Comparison of ENCODE assay signal across 17 mouse cellular contexts in the genomic region with DNA sequence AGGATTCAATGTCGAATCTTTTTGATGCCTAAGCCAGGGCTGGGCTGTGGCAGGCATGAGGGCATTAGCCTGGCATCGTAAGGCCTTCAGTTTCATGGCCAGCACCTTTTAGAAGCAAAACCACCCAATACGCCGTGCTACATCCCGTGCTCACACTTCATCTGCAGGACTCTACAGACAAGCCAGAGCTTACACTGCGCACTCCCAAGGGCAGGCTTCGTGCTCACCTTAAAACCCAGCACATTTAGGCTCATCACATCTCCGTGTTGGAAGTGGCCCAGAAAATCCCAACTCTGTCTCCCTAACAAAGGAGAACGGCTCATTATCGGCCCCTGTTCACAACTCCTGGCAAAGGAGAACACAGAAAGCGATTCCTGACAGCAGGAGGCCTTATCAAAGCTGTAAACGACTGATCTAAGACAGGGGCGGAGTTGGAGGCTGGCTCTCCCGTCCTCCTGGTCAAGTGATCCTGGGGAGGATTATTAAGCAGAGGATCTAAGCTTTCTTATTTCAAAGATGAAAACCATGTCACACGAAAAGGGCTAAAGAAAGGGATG. TPM values are rescaled to one million over a fixed set of nuclear protein-coding genes. Genes with fewer than 3 reads are reported as not detected.
DNase-seq lines count a peak whose midpoint lies in the region; ATAC-seq and TF ChIP-seq lines count a peak whose summit lies in the region.
"Had no signal": no experiment of that assay in that cellular context is flagged by ENCODE, and none has a peak within 500 bp of the region (broad histone marks: within the 10 kb centered on the region; RNA-seq: fewer than 3 reads in every experiment).

No protein-coding gene starts in this region.

- peak; percentile 73 for DNase-seq in heart, adult 11 months
- DNase-seq in heart, postnatal 36 days, result no peak
- no peak for DNase-seq in midbrain, embryonic 10.5 days (ENCODE audit: low spot score)
- no peak for DNase-seq in midbrain, postnatal 0 days (ENCODE audit: low spot score)
- peak; percentile 53 for DNase-seq in yolk sac, embryonic 10.5 days (ENCODE audit: low spot score)
- DNase-seq in spleen, postnatal 36 days (ENCODE audit: low spot score in 2 of 2), result no peak
- DNase-seq: cerebellum, adult 2 months; embryo, embryonic 11 days; gastrocnemius, adult 2 months; layer of hippocampus, adult 9-11 months; right cerebral cortex, postnatal 4 days had no signal

- no peaks in the 10 kb centered on the region for H3K36me3 ChIP-seq in midbrain, embryonic 10.5 days
- no peaks in the 10 kb centered on the region for H3K36me3 ChIP-seq in midbrain, postnatal 0 days (ENCODE audit: insufficient read depth, low read length)
- H3K36me3 ChIP-seq in intestine, postnatal 0 days (ENCODE audit: control insufficient read depth, insufficient read depth), result no peaks in the 10 kb centered on the region
- H3K36me3 ChIP-seq: liver, embryonic 12.5 days had no signal

- no peaks in the 10 kb centered on the region for H3K27me3 ChIP-seq in midbrain, embryonic 10.5 days (ENCODE audit: low read depth, poor library complexity, severe bottlenecking)
- no peaks in the 10 kb centered on the region for H3K27me3 ChIP-seq in midbrain, postnatal 0 days (ENCODE audit: insufficient read depth, low read length)
- H3K27me3 ChIP-seq in intestine, postnatal 0 days (replicated peaks; ENCODE audit: control insufficient read depth, insufficient read depth, low read length), result no peaks in the 10 kb centered on the region

- H3K27ac ChIP-seq in midbrain, embryonic 10.5 days (replicated peaks), result 0 out of 2 replicates have a peak overlapping the region, but pooled peaks have one; percentile 33
- H3K27ac ChIP-seq in midbrain, postnatal 0 days (ENCODE audit: low read depth, low read length), result no peak overlapping the region
- peak overlapping the region; percentile 50; the same call in 1 of the 2 replicates for H3K27ac ChIP-seq in intestine, postnatal 0 days (ENCODE audit: low read depth, low read length)
- H3K27ac ChIP-seq: gastrocnemius, adult 2 months; liver, embryonic 12.5 days had no signal

- intact Hi-C loops in heart, postnatal 36 days (cut with DNase I), result no loop called here

- no peak for ATAC-seq in midbrain, postnatal 0 days (ENCODE audit: low FRiP score)
- ATAC-seq in intestine, postnatal 0 days, result no peak
- ATAC-seq in monocyte, adult 5-6 weeks (replicated peaks; ENCODE audit: insufficient number of reproducible peaks, low FRiP score, low TSS enrichment, poor library complexity, severe bottlenecking), result no peak
- ATAC-seq: liver, embryonic 12.5 days; lung, postnatal 0 days had no signal

- H3K4me2 ChIP-seq in midbrain, postnatal 0 days (ENCODE audit: low read depth, low read length, poor library complexity, severe bottlenecking), result no peak overlapping the region
- H3K4me2 ChIP-seq in intestine, postnatal 0 days (replicated peaks; ENCODE audit: low read depth), result peak overlapping the region; percentile 53
- H3K4me2 ChIP-seq: liver, embryonic 12.5 days had no signal

- WGBS in midbrain, embryonic 10.5 days, result 37% methylated on average over 15 of the region's 15 CpGs
- 28% methylated on average over 15 of the region's 15 CpGs for WGBS in midbrain, postnatal 0 days
- 17% methylated on average over 15 of the region's 15 CpGs for WGBS in intestine, postnatal 0 days

- H3K4me3 ChIP-seq in midbrain, embryonic 10.5 days, result no peak overlapping the region
- H3K4me3 ChIP-seq in midbrain, postnatal 0 days (ENCODE audit: low read depth, low read length), result no peak overlapping the region
- H3K4me3 ChIP-seq in intestine, postnatal 0 days (ENCODE audit: low read depth, low read length), result peak overlapping the region; percentile 14
- H3K4me3 ChIP-seq: gastrocnemius, adult 2 months; liver, embryonic 12.5 days had no signal

- no peak overlapping the region for H3K9ac ChIP-seq in midbrain, postnatal 0 days (replicated peaks; ENCODE audit: low read length, poor library complexity, severe bottlenecking)
- no peak overlapping the region for H3K9ac ChIP-seq in intestine, postnatal 0 days (ENCODE audit: low read depth, low read length)
- H3K9ac ChIP-seq: liver, embryonic 12.5 days had no signal

- no peak for TF ChIP-seq CTCF in midbrain, postnatal 0 days (IDR thresholded peaks at IDR 0.05)
- TF ChIP-seq CTCF in intestine, postnatal 0 days (IDR thresholded peaks at IDR 0.05; ENCODE audit: low read depth), result no peak

- no peaks in the 10 kb centered on the region for H3K9me3 ChIP-seq in midbrain, embryonic 10.5 days (replicated peaks)
- H3K9me3 ChIP-seq in midbrain, postnatal 0 days (ENCODE audit: low read length), result no peaks in the 10 kb centered on the region
- no peaks in the 10 kb centered on the region for H3K9me3 ChIP-seq in intestine, postnatal 0 days (ENCODE audit: control insufficient read depth)
- H3K9me3 ChIP-seq: liver, embryonic 12.5 days had no signal

- H3K4me1 ChIP-seq in midbrain, embryonic 10.5 days, result peaks cover 26% of the 10 kb centered on the region
- H3K4me1 ChIP-seq in midbrain, postnatal 0 days (ENCODE audit: insufficient read depth, low read length), result no peaks in the 10 kb centered on the region
- 0 out of 2 replicates have a peak, but pooled peaks cover 7% of the 10 kb centered on the region for H3K4me1 ChIP-seq in intestine, postnatal 0 days (replicated peaks; ENCODE audit: control insufficient read depth, insufficient read depth, low read length)
- H3K4me1 ChIP-seq: liver, embryonic 12.5 days had no signal

RNA-seq across cellular contexts. Expression of gene Pdzk1, which starts 0.7 kb away (rescaled TPM):
- total RNA-seq in heart, postnatal 36 days (2021), result not detected
- polyA plus RNA-seq in midbrain, embryonic 10.5 days (2016; fragmentation: Nextera tagmentation; extraction: Ambion mirVana), result 0.57 and 1.0 TPM in 2 replicates
- 0.27 TPM in 1 of 2 replicates, not detected in the other for total RNA-seq in midbrain, postnatal 0 days (2014; rRNA removed)
- polyA plus RNA-seq in midbrain, postnatal 0 days (2015; fragmentation: Nextera tagmentation; extraction: Ambion mirVana), result 0.14 TPM in 1 of 2 replicates, not detected in the other
- 224 and 258 TPM in 2 replicates for polyA plus RNA-seq in intestine, postnatal 0 days (2015; fragmentation: Nextera tagmentation; extraction: Ambion mirVana)
- total RNA-seq in monocyte, adult 5-6 weeks (2017), result 0.39 TPM in 1 of 3 replicates, not detected in the others
- total RNA-seq: gastrocnemius, adult 2 months; megakaryocyte-erythroid progenitor cell, adult 5-6 weeks had no signal

RNA-seq across cellular contexts. Expression of gene Cd160, which starts 0.8 kb away (rescaled TPM):
- total RNA-seq in heart, postnatal 36 days (2021), result not detected
- 0.10 and 0.22 TPM in 2 replicates for polyA plus RNA-seq in midbrain, embryonic 10.5 days (2016; fragmentation: Nextera tagmentation; extraction: Ambion mirVana)
- total RNA-seq in midbrain, postnatal 0 days (2014; rRNA removed), result not detected in 2 replicates
- 0.06 and 0.21 TPM in 2 replicates for polyA plus RNA-seq in midbrain, postnatal 0 days (2015; fragmentation: Nextera tagmentation; extraction: Ambion mirVana)
- polyA plus RNA-seq in intestine, postnatal 0 days (2015; fragmentation: Nextera tagmentation; extraction: Ambion mirVana), result 0.66 and 0.84 TPM in 2 replicates
- total RNA-seq in monocyte, adult 5-6 weeks (2017), result 1.3 to 22.5 TPM (median 7.6 TPM) in 3 replicates
- total RNA-seq: gastrocnemius, adult 2 months; left cerebral cortex, postnatal 25 days had no signal
- polyA plus RNA-seq: cerebellum, adult 2 months had no signal

Comparison
In these comparisons a context has a peak if more than half of its experiments do, and no peak if none do; other contexts are left out.
1. DNase-seq: peak in heart, adult 11 months (single experiment) and yolk sac, embryonic 10.5 days (single experiment); none in heart, postnatal 36 days (0 of 2), midbrain, embryonic 10.5 days (single experiment), midbrain, postnatal 0 days (single experiment) and spleen, postnatal 36 days (0 of 2).